Mouse (Mus musculus): ENCODE measurements around the gene Ptges3l.

- TF ChIP-seq POLR2A (IDR thresholded peaks at IDR 0.05; ENCODE audit: borderline replicate concordance, extremely low read depth, insufficient read depth, insufficient read length, poor library complexity, severe bottlenecking) = no peak
- TF ChIP-seq CTCF (IDR thresholded peaks at IDR 0.05; ENCODE audit: borderline replicate concordance, extremely low read depth, insufficient read depth, insufficient read length) = no peak
These were observed 55.0 kb downstream of the Ptges3l start for GRCm38 (mm10) chr11:101370141-101370540.
